Mouse (Mus musculus): ENCODE measurements around the gene Rgs21.
A peak's percentile ranks its signal among the peaks of the same experiment; 100 is the strongest.

Gene Rgs21

DNA sequence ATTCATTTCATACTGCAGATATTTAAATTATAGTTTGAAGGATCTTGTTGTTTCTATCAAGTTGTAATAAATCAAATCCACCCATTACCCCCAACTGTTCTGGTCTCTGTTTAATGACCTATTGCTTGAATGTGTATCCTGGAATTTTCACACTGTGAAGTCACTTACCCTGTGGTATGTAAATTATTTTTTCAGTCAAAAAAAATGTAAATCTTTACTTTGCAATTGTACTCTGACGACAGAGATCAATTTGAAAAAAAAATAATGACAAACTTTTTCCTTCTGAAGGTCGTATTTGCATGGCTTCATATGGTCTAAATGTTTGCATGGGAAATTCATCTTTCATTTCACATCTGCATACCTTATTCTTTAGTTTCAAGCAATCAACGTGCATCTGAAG, at the start of gene Rgs21:
TSS of gene Rgs21 (minus strand) at position 101 of the 400 bp plus-strand sequence.
- DNase-seq (ENCODE audit: low spot score in 2 of 2): no peak

- no peak for DNase-seq (ENCODE audit: low spot score in 2 of 2)
Measured at GRCm38 (mm10) chr1:144604071-144604470, 36.6 kb upstream of the Rgs21 start.

- no peak for DNase-seq (ENCODE audit: low spot score in 2 of 2)
Measured at GRCm38 (mm10) chr1:144602987-144603386, 35.5 kb upstream of the Rgs21 start.

- DNase-seq (ENCODE audit: low spot score in 2 of 2): no peak
Measured at GRCm38 (mm10) chr1:144579321-144579720, 11.9 kb upstream of the Rgs21 start.

GRCm38 (mm10) chr1:144572972-144573371, 5.5 kb upstream of the Rgs21 start:
- DNase-seq (ENCODE audit: low spot score in 2 of 2): no peak

- no peak for DNase-seq (ENCODE audit: low spot score in 2 of 2)
Measured at GRCm38 (mm10) chr1:144569905-144570304, 2.4 kb upstream of the Rgs21 start.

DNA sequence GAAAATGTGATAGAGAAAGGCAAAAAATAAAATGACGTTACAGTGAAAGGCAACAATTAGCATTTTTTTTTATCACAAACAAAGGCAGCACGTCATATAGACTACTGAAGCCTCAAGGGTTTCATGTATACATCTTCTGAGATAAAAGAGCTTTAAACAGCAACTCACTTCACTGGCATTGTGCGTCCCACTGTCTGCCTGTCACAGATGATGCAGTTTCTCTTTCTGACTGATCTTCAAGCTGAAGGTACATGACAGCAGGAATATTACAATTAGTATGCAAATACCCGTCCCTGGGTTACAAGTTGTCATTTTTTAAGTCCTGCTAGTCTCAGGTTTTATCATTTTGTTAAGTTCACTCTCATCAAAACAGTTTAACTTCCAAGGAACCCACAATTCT, 22.3 kb downstream of the Rgs21 start:
- DNase-seq (ENCODE audit: low spot score in 2 of 2): no peak

- no peak for DNase-seq (ENCODE audit: low spot score in 2 of 2)
Measured at GRCm38 (mm10) chr1:144544497-144544961, 22.9 kb downstream of the Rgs21 start.

GRCm38 (mm10) chr1:144531746-144532145, 35.7 kb downstream of the Rgs21 start:
- no peak for DNase-seq (ENCODE audit: low spot score in 2 of 2)

- DNase-seq (ENCODE audit: low spot score in 2 of 2): peak; percentile 7 to 11
Measured at GRCm38 (mm10) chr1:144517878-144518426, 49.5 kb downstream of the Rgs21 start.

DNA sequence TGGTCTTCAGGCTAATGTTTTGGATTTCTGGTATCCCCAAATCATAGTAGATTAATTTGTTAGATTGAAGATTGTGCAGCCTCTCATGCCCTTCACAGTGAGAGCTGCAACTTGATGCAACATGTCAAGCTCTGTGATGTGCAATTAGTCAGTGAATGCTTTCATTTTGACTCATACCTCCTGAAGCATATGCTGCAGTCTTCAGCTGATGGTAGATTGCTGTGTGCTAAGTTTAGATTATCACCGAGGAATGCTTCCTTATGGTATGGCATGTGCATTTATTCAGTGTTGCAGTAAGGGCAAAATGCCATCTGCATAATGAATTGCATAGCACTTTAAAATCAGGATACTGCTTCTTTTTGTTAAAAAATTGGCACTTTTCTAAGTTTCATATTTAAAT, 65.2 kb downstream of the Rgs21 start:
- DNase-seq (ENCODE audit: low spot score in 2 of 2): peak in 1 of 2 experiments; percentile 4

DNA sequence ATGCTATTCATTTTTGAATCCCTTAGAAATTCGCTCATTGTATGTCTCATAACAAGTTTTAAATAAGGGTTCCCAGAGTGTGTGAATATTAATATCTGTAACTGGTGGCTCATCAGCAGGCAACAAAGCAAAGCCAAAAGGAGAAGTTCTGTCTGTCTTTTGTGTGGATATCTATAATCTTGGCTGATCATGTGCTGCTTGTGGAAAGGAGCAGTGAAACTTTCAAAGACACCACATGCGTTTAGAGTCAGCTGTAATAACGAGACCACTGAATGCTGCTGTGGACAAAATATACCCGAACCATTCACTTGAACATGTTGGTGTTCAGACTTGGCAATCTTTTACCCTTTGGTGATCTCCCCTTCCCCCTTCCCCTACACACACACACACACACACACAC, 67.0 kb downstream of the Rgs21 start:
- DNase-seq (ENCODE audit: low spot score in 2 of 2): no peak

- DNase-seq (ENCODE audit: low spot score in 2 of 2): no peak
Measured at GRCm38 (mm10) chr1:144499719-144500118, 67.7 kb downstream of the Rgs21 start.

DNA sequence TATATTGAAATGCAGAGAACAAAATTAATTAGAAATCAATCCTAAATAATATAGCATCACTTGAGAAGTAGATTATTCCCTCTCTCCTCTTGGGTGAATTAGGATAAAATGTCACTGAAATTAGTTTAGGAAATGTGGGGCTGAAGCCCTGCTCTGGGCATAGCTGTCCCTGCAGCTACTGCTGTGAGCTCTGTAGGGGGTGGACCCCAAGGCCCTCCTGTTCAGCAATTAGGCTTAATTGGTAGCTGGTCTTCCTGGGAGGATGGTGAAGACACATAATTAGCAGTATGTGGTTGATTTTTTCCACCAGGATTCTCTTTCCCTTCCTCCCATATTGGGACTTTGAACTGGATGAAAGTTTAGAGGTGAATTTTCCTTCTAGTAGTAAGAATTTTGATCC, 68.7 kb downstream of the Rgs21 start:
- DNase-seq (ENCODE audit: low spot score in 2 of 2): no peak

- peak in 1 of 2 experiments; percentile 11 for DNase-seq (ENCODE audit: low spot score in 2 of 2)
Measured at GRCm38 (mm10) chr1:144498051-144498450, 69.4 kb downstream of the Rgs21 start.

GRCm38 (mm10) chr1:144493336-144493735, 74.1 kb downstream of the Rgs21 start:
- no peak for DNase-seq (ENCODE audit: low spot score in 2 of 2)

- DNase-seq (ENCODE audit: low spot score in 2 of 2): no peak
Measured at GRCm38 (mm10) chr1:144488223-144488835, 79.1 kb downstream of the Rgs21 start.
